Mouse (Mus musculus): ENCODE data around the gene Pbx2. TPM values are rescaled to one million over a fixed set of nuclear protein-coding genes. Genes with fewer than 3 reads are reported as not detected.

Pbx2 gene
- polyA plus RNA-seq, 1 experiment: 88.3 TPM

DNA sequence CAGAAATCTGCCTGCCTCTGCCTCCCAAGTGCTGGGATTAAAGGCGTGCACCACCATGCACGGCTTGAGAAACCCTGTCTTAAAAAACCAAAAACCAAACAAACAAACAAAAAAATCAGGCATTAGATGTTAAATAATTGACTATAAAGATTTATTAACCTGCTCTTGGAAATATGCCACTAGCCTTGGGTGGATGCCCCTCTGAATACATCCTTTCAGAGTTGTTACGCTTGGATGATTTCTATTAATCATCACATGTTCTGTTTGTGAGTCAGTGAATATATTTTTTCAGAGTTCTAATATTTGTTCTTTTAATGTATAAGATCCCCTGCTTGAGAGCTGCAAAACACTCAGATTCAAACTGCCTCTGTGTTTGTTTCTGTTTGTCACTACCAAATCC is 33.9 kb downstream of the Pbx2 start:
- TF ChIP-seq CTCF (IDR thresholded peaks at IDR 0.05; ENCODE audit: insufficient read depth, low read length) (no peak), POLR2A (IDR thresholded peaks at IDR 0.05; ENCODE audit: borderline replicate concordance, extremely low read depth, low read depth, low read length) (no peak)
- Histone ChIP-seq H3K4me3 (replicated peaks; ENCODE audit: extremely low read depth, low read depth, low read length) (no peak overlapping the region), H3K4me1 (ENCODE audit: control insufficient read depth, insufficient read depth, low read length) (peaks cover 6% of the 10 kb centered on the region)
- no peak for DNase-seq
- 88% methylated on average over 3 of the region's 3 CpGs for WGBS

DNA sequence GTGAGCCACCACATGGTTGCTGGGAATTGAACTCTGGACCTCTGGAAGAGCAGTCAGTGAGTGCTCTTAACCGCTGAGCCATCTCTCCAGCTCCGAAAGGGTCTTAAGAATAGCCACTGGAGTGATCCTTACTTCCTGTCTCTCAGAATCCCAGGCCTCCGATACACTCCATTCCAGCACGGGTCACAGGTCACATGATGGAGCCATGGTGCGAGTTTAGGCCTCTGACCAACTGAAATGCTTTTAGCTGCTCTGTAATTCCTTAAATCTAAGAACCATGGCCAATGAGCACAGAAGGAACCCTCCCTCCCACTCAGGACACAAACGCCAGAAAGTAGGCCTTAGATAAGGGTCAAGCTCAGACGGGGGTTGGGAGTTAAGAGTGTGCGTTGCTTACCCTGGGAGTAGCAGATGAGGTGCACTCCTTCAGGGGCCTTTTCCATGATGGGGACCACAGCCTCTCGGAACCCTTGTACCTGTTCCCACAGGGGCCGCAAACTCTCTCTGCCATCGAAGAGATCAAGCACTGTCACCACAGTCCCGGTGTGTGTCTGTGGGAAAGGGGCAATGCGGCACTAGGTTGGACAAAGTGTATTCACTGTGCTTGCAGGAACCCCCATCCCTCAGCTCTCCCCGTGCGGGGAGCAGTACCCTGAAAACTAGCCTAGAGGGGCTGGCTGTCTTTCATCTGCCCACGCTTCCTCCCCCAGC is 35.2 kb downstream of the Pbx2 start:
- TF ChIP-seq POLR2A (IDR thresholded peaks at IDR 0.05; ENCODE audit: borderline replicate concordance, extremely low read depth, low read depth, low read length) (no peak), CTCF (IDR thresholded peaks at IDR 0.05; ENCODE audit: insufficient read depth, low read length) (no peak)
- peak overlapping the region; percentile 83 for H3K4me3 ChIP-seq (replicated peaks; ENCODE audit: extremely low read depth, low read depth, low read length)
- peaks cover 9% of the 10 kb centered on the region for H3K4me1 ChIP-seq (ENCODE audit: control insufficient read depth, insufficient read depth, low read length)
- no peak for DNase-seq
- WGBS: 55% methylated on average over 16 of the region's 16 CpGs

DNA sequence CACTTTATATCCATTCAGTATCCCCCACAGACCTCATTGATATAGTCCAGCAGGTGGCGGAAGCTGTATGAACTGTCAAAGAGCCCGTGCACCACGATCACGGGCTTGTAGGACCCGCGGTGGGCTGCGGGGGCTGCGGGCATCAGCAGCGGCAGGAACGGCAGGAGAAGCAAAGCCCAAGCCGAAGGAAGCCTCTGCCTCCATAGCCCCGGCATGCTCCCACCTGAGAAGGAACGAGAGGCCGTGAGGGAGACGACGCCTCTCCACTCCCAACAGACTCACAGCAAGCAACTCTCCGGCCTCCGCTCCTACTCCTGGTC is 35.7 kb downstream of the Pbx2 start:
- Histone ChIP-seq H3K4me3 (replicated peaks; ENCODE audit: extremely low read depth, low read depth, low read length) (peak overlapping the region; percentile 83), H3K4me1 (ENCODE audit: control insufficient read depth, insufficient read depth, low read length) (peaks cover 14% of the 10 kb centered on the region)
- under 1% methylated on average over 18 of the region's 18 CpGs for WGBS
- no peak for DNase-seq
- TF ChIP-seq CTCF (IDR thresholded peaks at IDR 0.05; ENCODE audit: insufficient read depth, low read length) (no peak), POLR2A (IDR thresholded peaks at IDR 0.05; ENCODE audit: borderline replicate concordance, extremely low read depth, low read depth, low read length) (no peak)

DNA sequence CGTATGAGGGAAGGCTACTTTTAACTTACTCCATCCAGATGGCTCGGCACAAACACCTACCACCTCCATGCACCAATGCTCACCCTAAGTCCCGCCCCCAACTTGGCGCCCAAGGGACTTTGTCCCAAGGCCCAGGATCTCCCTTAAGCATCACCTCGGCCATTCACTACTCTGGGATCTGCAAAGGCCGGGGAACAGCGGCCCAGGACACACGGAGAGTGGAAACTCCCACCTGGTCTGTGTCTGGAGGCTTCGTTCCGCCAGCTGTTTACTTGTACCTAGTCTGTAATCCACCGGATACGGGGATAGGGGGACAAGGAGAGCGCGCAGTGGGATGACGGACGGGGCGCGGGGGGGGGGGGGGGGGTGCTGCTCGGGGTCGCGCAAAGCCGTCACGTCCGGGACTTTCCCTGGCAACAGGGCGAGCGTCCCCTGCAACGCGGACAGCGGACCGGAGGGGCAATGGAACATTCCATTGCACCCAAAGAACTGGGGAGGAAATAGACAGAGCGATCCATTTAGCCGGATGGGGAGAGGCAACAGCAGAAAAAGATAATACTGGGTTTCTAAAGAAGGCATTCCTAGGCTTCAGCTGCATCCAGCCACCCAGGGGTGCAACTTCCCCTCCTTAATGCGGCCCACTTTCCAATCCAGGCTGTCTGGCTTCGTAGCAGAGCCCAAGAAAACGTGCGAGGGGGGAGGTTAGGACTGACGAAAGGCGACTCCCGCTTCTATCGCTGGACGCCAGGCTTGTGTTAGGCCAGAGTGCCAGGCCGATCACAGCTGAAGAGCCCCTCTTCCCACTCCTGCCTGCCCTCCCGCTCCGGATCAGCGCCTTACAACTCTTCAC is 36.3 kb downstream of the Pbx2 start:
- DNase-seq: peak; percentile 77
- TF ChIP-seq POLR2A (IDR thresholded peaks at IDR 0.05; ENCODE audit: borderline replicate concordance, extremely low read depth, low read depth, low read length) (peak; percentile 80; the same call in 1 of the 2 replicates), CTCF (IDR thresholded peaks at IDR 0.05; ENCODE audit: insufficient read depth, low read length) (no peak)
- under 1% methylated on average over 45 of the region's 45 CpGs for WGBS
- Histone ChIP-seq H3K4me1 (ENCODE audit: control insufficient read depth, insufficient read depth, low read length) (peaks cover 15% of the 10 kb centered on the region), H3K4me3 (replicated peaks; ENCODE audit: extremely low read depth, low read depth, low read length) (peak overlapping the region; percentile 83)

- Histone ChIP-seq H3K4me1 (ENCODE audit: control insufficient read depth, insufficient read depth, low read length) (peaks cover 15% of the 10 kb centered on the region), H3K4me3 (replicated peaks; ENCODE audit: extremely low read depth, low read depth, low read length) (peak within 1 kb of the TSS; percentile 83)
- 3% methylated on average over 29 of the region's 29 CpGs for WGBS
- no peak for DNase-seq
- TF ChIP-seq CTCF (IDR thresholded peaks at IDR 0.05; ENCODE audit: insufficient read depth, low read length) (no peak), POLR2A (IDR thresholded peaks at IDR 0.05; ENCODE audit: borderline replicate concordance, extremely low read depth, low read depth, low read length) (no peak)
Observed at GRCm38 (mm10) chr17:34627943-34628643, 37.0 kb downstream of the Pbx2 start, which contains the start of gene Ppt2. Gene Ppt2, minus strand, starts transcription at chr17:34628510.

DNA sequence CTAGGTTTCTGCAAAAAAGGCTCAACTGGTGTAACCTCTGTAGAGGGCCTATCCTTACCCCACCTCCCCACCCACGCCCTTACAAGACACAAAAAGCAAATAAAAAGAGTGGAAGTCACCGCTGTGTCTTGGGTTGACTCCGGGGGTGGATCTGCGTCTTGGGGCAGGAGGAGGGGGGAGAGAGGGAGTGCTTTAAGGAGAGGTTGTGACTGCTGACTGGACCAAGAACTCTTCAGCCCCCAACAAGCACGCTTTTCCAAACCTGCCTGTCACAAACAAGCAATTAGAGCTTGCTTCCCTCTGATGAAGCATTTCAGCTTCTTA is 37.5 kb downstream of the Pbx2 start:
- no peak for TF ChIP-seq POLR2A (IDR thresholded peaks at IDR 0.05; ENCODE audit: borderline replicate concordance, extremely low read depth, low read depth, low read length)
- TF ChIP-seq CTCF (IDR thresholded peaks at IDR 0.05; ENCODE audit: insufficient read depth, low read length): no peak
- peaks cover 15% of the 10 kb centered on the region for H3K4me1 ChIP-seq (ENCODE audit: control insufficient read depth, insufficient read depth, low read length)
- WGBS: 46% methylated on average over 5 of the region's 5 CpGs
- no peak overlapping the region for H3K4me3 ChIP-seq (replicated peaks; ENCODE audit: extremely low read depth, low read depth, low read length)
- DNase-seq: no peak

DNA sequence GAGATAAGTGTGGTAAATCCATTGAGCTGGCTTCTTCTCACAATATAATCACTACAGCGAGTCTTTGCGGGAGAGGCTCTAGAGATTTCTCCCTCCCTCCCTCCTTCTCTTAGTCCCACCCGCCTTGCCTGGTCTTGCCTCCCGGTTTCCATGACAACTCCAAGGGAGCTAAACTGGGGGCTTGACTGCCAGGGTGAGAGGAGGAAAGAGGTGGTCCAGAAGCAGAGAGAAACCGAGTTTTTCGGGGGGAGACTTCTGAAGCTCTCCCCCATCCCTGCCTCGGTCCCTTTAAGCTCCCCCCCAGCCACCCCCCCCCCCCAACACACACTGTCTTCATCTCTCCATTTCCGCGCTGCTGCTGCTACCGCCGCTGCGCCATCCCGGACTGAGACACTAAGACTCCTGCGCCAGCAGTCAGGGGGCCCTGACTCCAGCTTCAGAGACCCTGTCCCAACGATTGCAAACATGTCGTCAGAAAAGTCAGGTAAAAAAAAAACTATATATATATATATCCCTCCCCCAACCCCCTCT is 38.2 kb downstream of the Pbx2 start, which contains the start of gene Prrt1:
Gene Prrt1 (plus strand): TSS at position 313 of the 531 bp plus-strand sequence.
- 16% methylated on average over 16 of the region's 16 CpGs for WGBS
- no peak for DNase-seq

DNA sequence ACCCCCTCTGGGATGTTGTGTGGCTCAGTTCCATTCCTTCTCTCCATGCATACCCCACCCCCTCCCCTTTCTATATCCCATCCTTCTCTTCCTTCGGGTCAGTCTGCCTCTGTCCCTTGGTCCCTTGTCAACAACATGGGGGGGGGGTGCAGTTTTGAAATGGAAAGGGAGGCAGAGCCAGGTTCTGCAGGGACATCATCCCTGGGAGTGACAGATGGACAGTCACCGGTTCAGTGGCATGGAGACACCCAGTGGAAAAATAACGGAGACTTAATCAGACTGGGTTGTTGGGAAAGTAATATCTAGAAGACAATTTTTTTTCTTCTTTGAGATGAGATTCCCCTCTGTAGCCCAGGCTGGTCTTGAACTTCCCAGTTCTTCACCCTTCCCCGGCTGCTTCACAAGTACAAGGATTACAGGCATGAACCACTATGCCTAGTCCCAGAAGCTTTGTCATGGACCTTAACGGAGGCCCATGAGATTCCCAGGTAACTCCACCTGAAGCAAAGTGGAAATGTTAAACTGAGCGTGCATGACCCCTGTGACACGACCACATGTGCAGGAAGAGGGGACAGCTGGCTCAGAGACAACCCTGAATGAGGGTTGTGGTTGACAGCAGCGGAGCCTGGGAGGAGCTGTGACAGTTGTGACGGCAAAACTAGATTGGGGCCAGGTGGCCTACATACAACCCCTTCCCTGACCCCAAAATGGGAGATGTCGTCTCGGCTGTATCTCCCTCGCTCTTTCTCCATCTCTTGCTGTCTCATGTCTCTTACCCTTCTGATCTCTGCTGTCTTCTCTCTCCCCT is 38.9 kb downstream of the Pbx2 start:
- no peak for TF ChIP-seq POLR2A (IDR thresholded peaks at IDR 0.05; ENCODE audit: borderline replicate concordance, extremely low read depth, low read depth, low read length)
- TF ChIP-seq CTCF (IDR thresholded peaks at IDR 0.05; ENCODE audit: insufficient read depth, low read length): no peak
- H3K4me1 ChIP-seq (ENCODE audit: control insufficient read depth, insufficient read depth, low read length): peaks cover 15% of the 10 kb centered on the region
- WGBS: 41% methylated on average over 12 of the region's 12 CpGs
- no peak for DNase-seq
- peak overlapping the region; percentile 24 for H3K4me3 ChIP-seq (replicated peaks; ENCODE audit: extremely low read depth, low read depth, low read length)

More for the DNA sequence above, 38.2 kb downstream of the Pbx2 start, which contains the start of gene Prrt1:
- peak within 1 kb of the TSS; percentile 24 for H3K4me3 ChIP-seq (replicated peaks; ENCODE audit: extremely low read depth, low read depth, low read length)
- peak; percentile 28; the same call in 1 of the 2 replicates for TF ChIP-seq POLR2A (IDR thresholded peaks at IDR 0.05; ENCODE audit: borderline replicate concordance, extremely low read depth, low read depth, low read length)
- TF ChIP-seq CTCF (IDR thresholded peaks at IDR 0.05; ENCODE audit: insufficient read depth, low read length): no peak
- peaks cover 15% of the 10 kb centered on the region for H3K4me1 ChIP-seq (ENCODE audit: control insufficient read depth, insufficient read depth, low read length)

All from lung, adult 2 months (tissue).